23 mouse cellular contexts compared by ENCODE assay signal in genomic region chr5:87535994-87536644, GRCm38 (mm10). TPM values are rescaled to one million over a fixed set of nuclear protein-coding genes. Genes with fewer than 3 reads are reported as not detected.
DNase-seq lines count a peak whose midpoint lies in the region; ATAC-seq and TF ChIP-seq lines count a peak whose summit lies in the region.
"Had no signal": no experiment of that assay in that cellular context is flagged by ENCODE, and none has a peak within 500 bp of the region (broad histone marks: within the 10 kb centered on the region; RNA-seq: fewer than 3 reads in every experiment).

No protein-coding gene starts in this region.

- intact Hi-C loops in left cerebral cortex, adult 2 months (cut with DNase I): no loop called here

- no peak for TF ChIP-seq CTCF in left cerebral cortex, adult 2 months (IDR thresholded peaks at IDR 0.05)

- H3K27me3 ChIP-seq in liver, embryonic 16.5 days (ENCODE audit: control insufficient read depth, insufficient read depth, low read depth, low read length): no peaks in the 10 kb centered on the region
- H3K27me3 ChIP-seq: neural tube, embryonic 12.5 days had no signal

- H3K9me3 ChIP-seq in liver, embryonic 16.5 days (replicated peaks; ENCODE audit: control insufficient read depth, low read length): no peaks in the 10 kb centered on the region
- H3K9me3 ChIP-seq: neural tube, embryonic 12.5 days had no signal

- H3K4me1 ChIP-seq in liver, embryonic 16.5 days (ENCODE audit: control insufficient read depth, low read depth, low read length): no peaks in the 10 kb centered on the region
- H3K4me1 ChIP-seq: neural tube, embryonic 12.5 days had no signal

- H3K27ac ChIP-seq in liver, embryonic 16.5 days (ENCODE audit: low read length): peak overlapping the region; percentile 57
- no peak overlapping the region for H3K27ac ChIP-seq in left cerebral cortex, adult 2 months
- H3K27ac ChIP-seq: hindbrain, postnatal 0 days; macrophage; neural tube, embryonic 12.5 days had no signal

- no peak overlapping the region for H3K4me2 ChIP-seq in liver, embryonic 16.5 days (ENCODE audit: low read depth, low read length)
- H3K4me2 ChIP-seq: neural tube, embryonic 12.5 days had no signal

- H3K9ac ChIP-seq in liver, embryonic 16.5 days (ENCODE audit: low read depth, low read length): no peak overlapping the region
- H3K9ac ChIP-seq: neural tube, embryonic 12.5 days had no signal

- H3K4me3 ChIP-seq in liver, embryonic 16.5 days (ENCODE audit: low read depth, low read length): no peak overlapping the region
- H3K4me3 ChIP-seq in left cerebral cortex, adult 2 months: no peak overlapping the region
- H3K4me3 ChIP-seq: neural tube, embryonic 12.5 days had no signal

- DNase-seq in Muller cell, postnatal 12 days (ENCODE audit: inconsistent ontology term): peak; percentile 18
- DNase-seq in kidney, adult 11 months: peak; percentile 85
- peak; percentile 77 to 88 for DNase-seq in kidney, postnatal 25 days
- DNase-seq in testis, postnatal 14 days (ENCODE audit: low spot score): no peak
- DNase-seq in thymus, adult 18-20 months: no peak
- DNase-seq in thymus, postnatal 36 days: no peak
- no peak for DNase-seq in left cerebral cortex, adult 2 months (ENCODE audit: extremely low spot score in 1 of 2, low spot score in 2 of 2)
- DNase-seq: cerebellum, adult 11 months; heart, adult 11 months; heart, postnatal 10 days; retina, postnatal 1 day had no signal

- WGBS in liver, embryonic 16.5 days (ENCODE audit: insufficient replicate concordance): 57% methylated on average over 4 of the region's 4 CpGs

- no peaks in the 10 kb centered on the region for H3K36me3 ChIP-seq in liver, embryonic 16.5 days (ENCODE audit: control insufficient read depth, insufficient read depth)
- H3K36me3 ChIP-seq: neural tube, embryonic 12.5 days had no signal

- ATAC-seq in liver, embryonic 16.5 days (ENCODE audit: low read depth): peak; percentile 83
- ATAC-seq: hindbrain, postnatal 0 days; midbrain, embryonic 16.5 days had no signal

RNA-seq across cellular contexts. Expression of gene Sult1b1, which starts 1.9 kb away (rescaled TPM):
- polyA plus RNA-seq in liver, embryonic 16.5 days (2015; fragmentation: Nextera tagmentation; extraction: Ambion mirVana): 1.6 and 1.7 TPM in 2 replicates
- not detected for total RNA-seq in left cerebral cortex, adult 2 months (2021)
- total RNA-seq: common myeloid progenitor, adult 5-6 weeks; ES-E14; heart, postnatal 10 days; hindbrain, postnatal 0 days; left cerebral cortex, adult 18-20 months had no signal
- polyA plus RNA-seq: hindbrain, postnatal 0 days; limb, embryonic 14.5 days; macrophage; midbrain, embryonic 16.5 days; neural tube, embryonic 12.5 days; spleen, adult 2 months had no signal

RNA-seq across cellular contexts. Expression of gene Sult1d1, which starts 32.7 kb away (rescaled TPM):
- 6.0 and 6.4 TPM in 2 replicates for polyA plus RNA-seq in liver, embryonic 16.5 days (2015; fragmentation: Nextera tagmentation; extraction: Ambion mirVana)
- not detected for total RNA-seq in left cerebral cortex, adult 2 months (2021)
- total RNA-seq: common myeloid progenitor, adult 5-6 weeks; ES-E14; heart, postnatal 10 days; hindbrain, postnatal 0 days; left cerebral cortex, adult 18-20 months had no signal
- polyA plus RNA-seq: hindbrain, postnatal 0 days; limb, embryonic 14.5 days; macrophage; midbrain, embryonic 16.5 days; neural tube, embryonic 12.5 days; spleen, adult 2 months had no signal

RNA-seq across cellular contexts. Expression of gene Ugt2a1, which starts 45.4 kb away (rescaled TPM):
- not detected in 2 replicates for polyA plus RNA-seq in liver, embryonic 16.5 days (2015; fragmentation: Nextera tagmentation; extraction: Ambion mirVana)
- not detected for total RNA-seq in left cerebral cortex, adult 2 months (2021)
- total RNA-seq: adrenal gland, postnatal 4 days; common myeloid progenitor, adult 5-6 weeks; ES-E14; heart, postnatal 10 days; hindbrain, postnatal 0 days; left cerebral cortex, adult 18-20 months had no signal
- polyA plus RNA-seq: hindbrain, postnatal 0 days; limb, embryonic 14.5 days; macrophage; midbrain, embryonic 16.5 days; neural tube, embryonic 12.5 days; spleen, adult 2 months; urinary bladder, adult 2 months had no signal

RNA-seq across cellular contexts. Expression of gene Gm43638, which starts 49.5 kb away (rescaled TPM):
- not detected in 2 replicates for polyA plus RNA-seq in liver, embryonic 16.5 days (2015; fragmentation: Nextera tagmentation; extraction: Ambion mirVana)
- not detected for total RNA-seq in left cerebral cortex, adult 2 months (2021)
- total RNA-seq: adrenal gland, postnatal 4 days; common myeloid progenitor, adult 5-6 weeks; ES-E14; heart, postnatal 10 days; hindbrain, postnatal 0 days; left cerebral cortex, adult 18-20 months had no signal
- polyA plus RNA-seq: hindbrain, postnatal 0 days; limb, embryonic 14.5 days; macrophage; midbrain, embryonic 16.5 days; neural tube, embryonic 12.5 days; spleen, adult 2 months; urinary bladder, adult 2 months had no signal

RNA-seq across cellular contexts. Expression of gene Ugt2a2, which starts 54.1 kb away (rescaled TPM):
- not detected in 2 replicates for polyA plus RNA-seq in liver, embryonic 16.5 days (2015; fragmentation: Nextera tagmentation; extraction: Ambion mirVana)
- total RNA-seq in left cerebral cortex, adult 2 months (2021): not detected
- total RNA-seq: adrenal gland, postnatal 4 days; common myeloid progenitor, adult 5-6 weeks; ES-E14; heart, postnatal 10 days; hindbrain, postnatal 0 days; left cerebral cortex, adult 18-20 months had no signal
- polyA plus RNA-seq: limb, embryonic 14.5 days; macrophage; midbrain, embryonic 16.5 days; neural tube, embryonic 12.5 days; spleen, adult 2 months had no signal

Comparison
In these comparisons a context has a peak if more than half of its experiments do, and no peak if none do; other contexts are left out.
1. DNase-seq: peak in Muller cell, postnatal 12 days (single experiment), kidney, adult 11 months (single experiment) and kidney, postnatal 25 days (2 of 2); none in testis, postnatal 14 days (single experiment), thymus, adult 18-20 months (0 of 2), thymus, postnatal 36 days (0 of 2) and left cerebral cortex, adult 2 months (0 of 2).